Mouse (Mus musculus) limb, embryonic 12.5 days (tissue): ENCODE results near the gene A2ml1. TPM values are rescaled to one million over a fixed set of nuclear protein-coding genes. Genes with fewer than 3 reads are reported as not detected.
A peak's percentile ranks its signal among the peaks of the same experiment; 100 is the strongest.
"Not testable (repeated sequence)": the region's sequence is repeated elsewhere in the genome, so short reads cannot be mapped to it uniquely, and the experiment has no call there.

ENCODE experiments used
- ATAC-seq: fragments of 200-750 bp; cut with Nextera tagmentation; 2 replicates; pipeline ENCODE4 v1.8.0; 2017; ENCODE audit warnings: low read depth, moderate TSS enrichment; ENCODE audit not compliant: insufficient number of reproducible peaks, insufficient read depth, low FRiP score, low TSS enrichment
- H3K27ac ChIP-seq: fragments of 300-500 bp; sonication (generic); 2 replicates; pipeline ENCODE4 v1.5.1; 2016; ENCODE audit warnings: mild to moderate bottlenecking, moderate library complexity
- H3K27me3 ChIP-seq: fragments of 300-500 bp; sonication (generic); 2 replicates; pipeline ENCODE4 v1.6.1; 2016; ENCODE audit warnings: mild to moderate bottlenecking, moderate library complexity
- H3K36me3 ChIP-seq: fragments of 300-500 bp; sonication (generic); 2 replicates; pipeline ENCODE4 v1.6.1; 2016; ENCODE audit warnings: mild to moderate bottlenecking, moderate library complexity
- H3K4me1 ChIP-seq: fragments of 300-500 bp; sonication (generic); replicated peaks from 2 replicates; pipeline ENCODE4 v1.6.1; 2016
- H3K4me2 ChIP-seq: fragments of 300-500 bp; sonication (generic); 2 replicates; pipeline ENCODE4 v1.6.1; 2016; ENCODE audit warnings: mild to moderate bottlenecking, moderate library complexity
- H3K4me3 ChIP-seq: fragments of 300-500 bp; sonication (generic); replicated peaks from 2 replicates; pipeline ENCODE4 v1.5.1; 2016; ENCODE audit warnings: mild to moderate bottlenecking
- H3K9ac ChIP-seq: fragments of 300-500 bp; sonication (generic); replicated peaks from 2 replicates; pipeline ENCODE4 v1.6.1; 2016; ENCODE audit warnings: mild to moderate bottlenecking, moderate library complexity
- H3K9me3 ChIP-seq: fragments of 300-500 bp; sonication (generic); 2 replicates; pipeline ENCODE4 v1.6.1; 2016; ENCODE audit warnings: mild to moderate bottlenecking, moderate library complexity
- WGBS: fragments of 180-500 bp; shearing (Covaris S2); methylation state at CpG from one replicate; pipeline ENCODE4 v1.1.7; 2016; 5-methylcytosine and 5-hydroxymethylcytosine counted together
- polyA plus RNA-seq: library from polyadenylated mRNA; unstranded; fragments of >200 nt; fragmentation: Nextera tagmentation; extraction: Ambion mirVana; gene quantifications from 2 replicates; pipeline ENCODE4 v1.2.1, GENCODE M21; 2016

Gene A2ml1
- polyA plus RNA-seq: not detected in 2 replicates

- no peak within 1 kb of the TSS for H3K9ac ChIP-seq
- no peaks in the 10 kb centered on the region for H3K9me3 ChIP-seq
- no peak for ATAC-seq
- H3K27me3 ChIP-seq: no peaks in the 10 kb centered on the region
- no peaks in the 10 kb centered on the region for H3K36me3 ChIP-seq
- H3K27ac ChIP-seq: no peak within 1 kb of the TSS
- H3K4me3 ChIP-seq: no peak within 1 kb of the TSS
- WGBS: 61% methylated on average over 11 of the region's 11 CpGs
- H3K4me2 ChIP-seq: no peak within 1 kb of the TSS
- H3K4me1 ChIP-seq: no peaks in the 10 kb centered on the region
Measured at GRCm38 (mm10) chr6:128581508-128581907, at the start of gene A2ml1. A2ml1 (minus strand) TSS chr6:128581608.

- not testable (repeated sequence) for H3K9ac ChIP-seq, H3K4me2 ChIP-seq, H3K4me1 ChIP-seq, H3K36me3 ChIP-seq, H3K27ac ChIP-seq, H3K9me3 ChIP-seq, H3K4me3 ChIP-seq, H3K27me3 ChIP-seq
- WGBS: 53% methylated on average over 13 of the region's 13 CpGs
- ATAC-seq: peak; percentile 82
Measured at GRCm38 (mm10) chr6:128629771-128630739, 48.6 kb upstream of the A2ml1 start.

- not testable (repeated sequence) for H3K4me1 ChIP-seq, H3K36me3 ChIP-seq, H3K9ac ChIP-seq, H3K4me2 ChIP-seq, H3K9me3 ChIP-seq, H3K4me3 ChIP-seq, ATAC-seq, H3K27me3 ChIP-seq, H3K27ac ChIP-seq
- WGBS: 83% methylated on average over 6 of the region's 6 CpGs
Measured at GRCm38 (mm10) chr6:128625246-128625645, 43.8 kb upstream of the A2ml1 start.

- H3K4me2 ChIP-seq: no peak overlapping the region
- no peaks in the 10 kb centered on the region for H3K4me1 ChIP-seq
- H3K9me3 ChIP-seq: no peaks in the 10 kb centered on the region
- H3K4me3 ChIP-seq: no peak overlapping the region
- ATAC-seq: no peak
- H3K36me3 ChIP-seq: no peaks in the 10 kb centered on the region
- no peak overlapping the region for H3K9ac ChIP-seq
- H3K27ac ChIP-seq: no peak overlapping the region
- 90% methylated on average over 4 of the region's 4 CpGs for WGBS
- no peaks in the 10 kb centered on the region for H3K27me3 ChIP-seq
Measured at GRCm38 (mm10) chr6:128624425-128624824, 43.0 kb upstream of the A2ml1 start.

- not testable (repeated sequence) for H3K4me3 ChIP-seq, H3K27ac ChIP-seq, H3K4me1 ChIP-seq, H3K9ac ChIP-seq, H3K9me3 ChIP-seq, H3K4me2 ChIP-seq, ATAC-seq, H3K36me3 ChIP-seq, H3K27me3 ChIP-seq
- WGBS: 92% methylated on average over 5 of the region's 5 CpGs
Measured at GRCm38 (mm10) chr6:128623433-128623832, 42.0 kb upstream of the A2ml1 start, which contains the start of gene Klrb1a. Klrb1a (minus strand) TSS chr6:128623533.

- Histone ChIP-seq H3K36me3 (no peaks in the 10 kb centered on the region), H3K4me3 (no peak overlapping the region), H3K4me2 (no peak overlapping the region), H3K27me3 (no peaks in the 10 kb centered on the region), H3K9ac (no peak overlapping the region), H3K9me3 (no peaks in the 10 kb centered on the region), H3K27ac (no peak overlapping the region), H3K4me1 (no peaks in the 10 kb centered on the region)
- 81% methylated on average over 2 of the region's 2 CpGs for WGBS
- ATAC-seq: no peak
Measured at GRCm38 (mm10) chr6:128622733-128623132, 41.3 kb upstream of the A2ml1 start.

- no peaks in the 10 kb centered on the region for H3K4me1 ChIP-seq
- no peaks in the 10 kb centered on the region for H3K36me3 ChIP-seq
- H3K4me2 ChIP-seq: no peak overlapping the region
- 69% methylated on average over 9 of the region's 9 CpGs for WGBS
- no peak overlapping the region for H3K4me3 ChIP-seq
- no peak overlapping the region for H3K9ac ChIP-seq
- H3K9me3 ChIP-seq: no peaks in the 10 kb centered on the region
- no peak for ATAC-seq
- no peak overlapping the region for H3K27ac ChIP-seq
- no peaks in the 10 kb centered on the region for H3K27me3 ChIP-seq
Measured at GRCm38 (mm10) chr6:128606350-128606749, 24.9 kb upstream of the A2ml1 start.

- no peaks in the 10 kb centered on the region for H3K9me3 ChIP-seq
- ATAC-seq: no peak
- no peaks in the 10 kb centered on the region for H3K4me1 ChIP-seq
- no peak overlapping the region for H3K4me2 ChIP-seq
- no peaks in the 10 kb centered on the region for H3K36me3 ChIP-seq
- WGBS: 30% methylated on average over 5 of the region's 5 CpGs
- H3K9ac ChIP-seq: no peak overlapping the region
- H3K4me3 ChIP-seq: no peak overlapping the region
- no peaks in the 10 kb centered on the region for H3K27me3 ChIP-seq
- no peak overlapping the region for H3K27ac ChIP-seq
Measured at GRCm38 (mm10) chr6:128604512-128604911, 23.1 kb upstream of the A2ml1 start.

GRCm38 (mm10) chr6:128602463-128603201, 21.2 kb upstream of the A2ml1 start:
- no peak for ATAC-seq

GRCm38 (mm10) chr6:128602026-128602425, 20.6 kb upstream of the A2ml1 start:
- Histone ChIP-seq H3K36me3 (no peaks in the 10 kb centered on the region), H3K27me3 (no peaks in the 10 kb centered on the region), H3K27ac (no peak overlapping the region), H3K4me2 (no peak overlapping the region), H3K4me1 (0 out of 2 replicates have a peak, but pooled peaks cover 4% of the 10 kb centered on the region), H3K9me3 (no peaks in the 10 kb centered on the region), H3K9ac (no peak overlapping the region), H3K4me3 (no peak overlapping the region)
- 61% methylated on average over 3 of the region's 3 CpGs for WGBS
- ATAC-seq: no peak

More at GRCm38 (mm10) chr6:128602463-128603201, 21.2 kb upstream of the A2ml1 start:
- Histone ChIP-seq H3K27me3 (no peaks in the 10 kb centered on the region), H3K4me2 (no peak overlapping the region), H3K4me1 (no peaks in the 10 kb centered on the region), H3K9me3 (no peaks in the 10 kb centered on the region), H3K9ac (no peak overlapping the region), H3K4me3 (no peak overlapping the region), H3K27ac (no peak overlapping the region), H3K36me3 (no peaks in the 10 kb centered on the region)
- WGBS: 65% methylated on average over 10 of the region's 10 CpGs

GRCm38 (mm10) chr6:128599555-128599954, 18.1 kb upstream of the A2ml1 start:
- no peak for ATAC-seq
- H3K4me1 ChIP-seq: 0 out of 2 replicates have a peak, but pooled peaks cover 6% of the 10 kb centered on the region
- no peaks in the 10 kb centered on the region for H3K9me3 ChIP-seq
- no peak overlapping the region for H3K4me2 ChIP-seq
- H3K27ac ChIP-seq: no peak overlapping the region
- H3K27me3 ChIP-seq: no peaks in the 10 kb centered on the region
- no peaks in the 10 kb centered on the region for H3K36me3 ChIP-seq
- WGBS: 63% methylated on average over 4 of the region's 4 CpGs
- no peak overlapping the region for H3K9ac ChIP-seq
- H3K4me3 ChIP-seq: no peak overlapping the region
